13 mouse cellular contexts compared by ENCODE assay signal in genomic region chr8:43949224-43950021, GRCm38 (mm10).
DNase-seq lines count a peak whose midpoint lies in the region; ATAC-seq lines count a peak whose summit lies in the region.
"Had no signal": no experiment of that assay in that cellular context is flagged by ENCODE, and none has a peak within 500 bp of the region (broad histone marks: within the 10 kb centered on the region; RNA-seq: fewer than 3 reads in every experiment).

No protein-coding gene starts in this region.

- H3K4me3 ChIP-seq in heart, embryonic 13.5 days, result peak overlapping the region; percentile 26; the same call in 1 of the 2 replicates
- H3K4me3 ChIP-seq in midbrain, embryonic 11.5 days (ENCODE audit: low read depth, low read length), result no peak overlapping the region
- H3K4me3 ChIP-seq in midbrain, embryonic 10.5 days, result no peak overlapping the region
- H3K4me3 ChIP-seq in hindbrain, embryonic 14.5 days (replicated peaks; ENCODE audit: low read length), result no peak overlapping the region
- H3K4me3 ChIP-seq in neural tube, embryonic 14.5 days (ENCODE audit: low read depth, low read length), result no peak overlapping the region
- H3K4me3 ChIP-seq: gastrocnemius, adult 2 months; intestine, embryonic 15.5 days; limb, embryonic 15.5 days had no signal

- WGBS in heart, embryonic 13.5 days, result 43% methylated on average over 9 of the region's 9 CpGs
- WGBS in midbrain, embryonic 11.5 days, result 72% methylated on average over 9 of the region's 9 CpGs
- 74% methylated on average over 9 of the region's 9 CpGs for WGBS in midbrain, embryonic 10.5 days
- 47% methylated on average over 9 of the region's 9 CpGs for WGBS in hindbrain, embryonic 14.5 days
- 50% methylated on average over 9 of the region's 9 CpGs for WGBS in neural tube, embryonic 14.5 days

- no peak overlapping the region for H3K27ac ChIP-seq in heart, embryonic 13.5 days (replicated peaks)
- no peak overlapping the region for H3K27ac ChIP-seq in midbrain, embryonic 11.5 days (ENCODE audit: low read depth, low read length)
- H3K27ac ChIP-seq in midbrain, embryonic 10.5 days (replicated peaks), result no peak overlapping the region
- peak overlapping the region; percentile 21; the same call in 1 of the 2 replicates for H3K27ac ChIP-seq in hindbrain, embryonic 14.5 days
- H3K27ac ChIP-seq in neural tube, embryonic 14.5 days (ENCODE audit: low read depth, low read length), result no peak overlapping the region
- H3K27ac ChIP-seq: gastrocnemius, adult 2 months; intestine, embryonic 15.5 days; limb, embryonic 15.5 days had no signal

- H3K9me3 ChIP-seq in heart, embryonic 13.5 days, result no peaks in the 10 kb centered on the region
- H3K9me3 ChIP-seq in midbrain, embryonic 11.5 days (ENCODE audit: control insufficient read depth, low read length), result no peaks in the 10 kb centered on the region
- H3K9me3 ChIP-seq in midbrain, embryonic 10.5 days (replicated peaks), result no peaks in the 10 kb centered on the region
- no peaks in the 10 kb centered on the region for H3K9me3 ChIP-seq in hindbrain, embryonic 14.5 days (ENCODE audit: control insufficient read depth, low read length)
- no peaks in the 10 kb centered on the region for H3K9me3 ChIP-seq in neural tube, embryonic 14.5 days (ENCODE audit: control insufficient read depth, low read length)
- H3K9me3 ChIP-seq: intestine, embryonic 15.5 days; limb, embryonic 15.5 days had no signal

- H3K4me2 ChIP-seq in heart, embryonic 13.5 days, result peak overlapping the region; percentile 61
- H3K4me2 ChIP-seq in midbrain, embryonic 11.5 days, result no peak overlapping the region
- H3K4me2 ChIP-seq in hindbrain, embryonic 14.5 days (replicated peaks), result peak overlapping the region; percentile 27
- 0 out of 2 replicates have a peak overlapping the region, but pooled peaks have one; percentile 1 for H3K4me2 ChIP-seq in neural tube, embryonic 14.5 days (ENCODE audit: low read depth, low read length)
- H3K4me2 ChIP-seq: intestine, embryonic 15.5 days; limb, embryonic 15.5 days had no signal

- DNase-seq in heart, adult 9 months (ENCODE audit: low spot score in 2 of 2), result no peak
- no peak for DNase-seq in midbrain, embryonic 11.5 days (ENCODE audit: low spot score, missing footprints)
- no peak for DNase-seq in midbrain, embryonic 10.5 days (ENCODE audit: low spot score)
- no peak for DNase-seq in hindbrain, embryonic 14.5 days (ENCODE audit: low spot score)
- DNase-seq in kidney, postnatal 25 days, result no peak
- DNase-seq: adrenal gland, postnatal 25 days; cerebellum, adult 18-20 months; gastrocnemius, adult 2 months had no signal

- ATAC-seq in heart, embryonic 13.5 days (ENCODE audit: extremely low read depth, insufficient number of reproducible peaks, low FRiP score, low TSS enrichment), result no peak
- ATAC-seq in midbrain, embryonic 11.5 days (ENCODE audit: low FRiP score), result peak; percentile 33; the same call in 1 of the 2 replicates
- 0 out of 2 replicates have a peak, but pooled peaks have one; percentile 27 for ATAC-seq in hindbrain, embryonic 14.5 days (ENCODE audit: low FRiP score)
- ATAC-seq in neural tube, embryonic 14.5 days (ENCODE audit: low read depth), result peak; percentile 41; the same call in 1 of the 2 replicates
- ATAC-seq in megakaryocyte-erythroid progenitor cell, adult 5-6 weeks (replicated peaks; ENCODE audit: low FRiP score, low TSS enrichment, poor library complexity, severe bottlenecking), result no peak
- ATAC-seq: intestine, embryonic 15.5 days had no signal

- no peaks in the 10 kb centered on the region for H3K27me3 ChIP-seq in heart, embryonic 13.5 days (replicated peaks)
- no peaks in the 10 kb centered on the region for H3K27me3 ChIP-seq in midbrain, embryonic 11.5 days (ENCODE audit: control insufficient read depth, insufficient read depth, low read length)
- H3K27me3 ChIP-seq in midbrain, embryonic 10.5 days (ENCODE audit: low read depth, poor library complexity, severe bottlenecking), result no peaks in the 10 kb centered on the region
- no peaks in the 10 kb centered on the region for H3K27me3 ChIP-seq in hindbrain, embryonic 14.5 days (ENCODE audit: control insufficient read depth, insufficient read depth, low read length)
- H3K27me3 ChIP-seq in neural tube, embryonic 14.5 days (ENCODE audit: control insufficient read depth, insufficient read depth, low read length), result no peaks in the 10 kb centered on the region
- H3K27me3 ChIP-seq: intestine, embryonic 15.5 days; limb, embryonic 15.5 days had no signal

- peaks cover 11% of the 10 kb centered on the region; the same call in 1 of the 2 replicates for H3K4me1 ChIP-seq in heart, embryonic 13.5 days
- H3K4me1 ChIP-seq in midbrain, embryonic 11.5 days (ENCODE audit: control insufficient read depth, insufficient read depth, low read length), result no peaks in the 10 kb centered on the region
- peaks cover 5% of the 10 kb centered on the region; the same call in 1 of the 2 replicates for H3K4me1 ChIP-seq in midbrain, embryonic 10.5 days
- H3K4me1 ChIP-seq in hindbrain, embryonic 14.5 days (replicated peaks; ENCODE audit: control insufficient read depth, insufficient read depth, low read length), result peaks cover 2% of the 10 kb centered on the region; the same call in 1 of the 2 replicates
- 0 out of 2 replicates have a peak, but pooled peaks cover 3% of the 10 kb centered on the region for H3K4me1 ChIP-seq in neural tube, embryonic 14.5 days (ENCODE audit: control insufficient read depth, insufficient read depth, low read length)
- H3K4me1 ChIP-seq: limb, embryonic 15.5 days had no signal

- no peak overlapping the region for H3K9ac ChIP-seq in heart, embryonic 13.5 days
- H3K9ac ChIP-seq in midbrain, embryonic 11.5 days (ENCODE audit: low read length), result no peak overlapping the region
- H3K9ac ChIP-seq in hindbrain, embryonic 14.5 days, result no peak overlapping the region; the same call in 1 of the 2 replicates
- no peak overlapping the region for H3K9ac ChIP-seq in neural tube, embryonic 14.5 days (replicated peaks; ENCODE audit: low read depth, low read length)
- H3K9ac ChIP-seq: intestine, embryonic 15.5 days; limb, embryonic 15.5 days had no signal

- H3K36me3 ChIP-seq in heart, embryonic 13.5 days, result no peaks in the 10 kb centered on the region
- H3K36me3 ChIP-seq in midbrain, embryonic 11.5 days (ENCODE audit: control insufficient read depth, insufficient read depth, low read length), result no peaks in the 10 kb centered on the region
- no peaks in the 10 kb centered on the region for H3K36me3 ChIP-seq in midbrain, embryonic 10.5 days
- H3K36me3 ChIP-seq in hindbrain, embryonic 14.5 days (replicated peaks; ENCODE audit: control insufficient read depth, insufficient read depth), result no peaks in the 10 kb centered on the region
- no peaks in the 10 kb centered on the region for H3K36me3 ChIP-seq in neural tube, embryonic 14.5 days (ENCODE audit: control insufficient read depth, insufficient read depth, low read length)
- H3K36me3 ChIP-seq: intestine, embryonic 15.5 days; limb, embryonic 15.5 days had no signal

Comparison
In these comparisons a context has a peak if more than half of its experiments do, and no peak if none do; other contexts are left out.
1. ATAC-seq: peak in midbrain, embryonic 11.5 days (single experiment), hindbrain, embryonic 14.5 days (single experiment) and neural tube, embryonic 14.5 days (single experiment); none in heart, embryonic 13.5 days (single experiment) and megakaryocyte-erythroid progenitor cell, adult 5-6 weeks (single experiment).